Mouse (Mus musculus) embryonic facial prominence, embryonic 14.5 days (tissue): ENCODE results near the gene Cacnb1. TPM values are rescaled to one million over a fixed set of nuclear protein-coding genes. Genes with fewer than 3 reads are reported as not detected.

Source experiments
- ATAC-seq: fragments of 200-750 bp; cut with Nextera tagmentation; 2 replicates; pipeline ENCODE4 v1.8.0; 2017; ENCODE audit warnings: low read depth, moderate number of reproducible peaks, moderate TSS enrichment
- DNase-seq: peaks from one replicate; pipeline ENCODE4 v3.0.0-alpha.2; 2015; ENCODE audit warnings: low spot score
- H3K27ac ChIP-seq: fragments of 300-500 bp; sonication (generic); replicated peaks from 2 replicates; pipeline ENCODE4 v1.5.1; 2014; ENCODE audit warnings: low read depth, mild to moderate bottlenecking, low read length, moderate library complexity
- H3K27me3 ChIP-seq: fragments of 300-500 bp; sonication (generic); replicated peaks from 2 replicates; pipeline ENCODE4 v1.6.1; 2014; ENCODE audit warnings: low read length; ENCODE audit not compliant: control insufficient read depth, insufficient read depth
- H3K36me3 ChIP-seq: fragments of 300-500 bp; sonication (generic); 2 replicates; pipeline ENCODE4 v1.6.1; 2014; ENCODE audit warnings: low read length, mixed read lengths; ENCODE audit not compliant: control insufficient read depth, insufficient read depth
- H3K4me1 ChIP-seq: fragments of 300-500 bp; sonication (generic); 2 replicates; pipeline ENCODE4 v1.6.1; 2014; ENCODE audit warnings: antibody characterized with exemption, low read length; ENCODE audit not compliant: control insufficient read depth, insufficient read depth
- H3K4me2 ChIP-seq: fragments of 300-500 bp; sonication (generic); 2 replicates; pipeline ENCODE4 v1.6.1; 2014; ENCODE audit warnings: low read depth, mild to moderate bottlenecking, low read length, moderate library complexity, mixed read lengths
- H3K4me3 ChIP-seq: fragments of 300-500 bp; sonication (generic); 2 replicates; pipeline ENCODE4 v1.5.1; 2014; ENCODE audit warnings: low read depth, mild to moderate bottlenecking, low read length
- H3K9ac ChIP-seq: fragments of 300-500 bp; sonication (generic); 2 replicates; pipeline ENCODE4 v1.6.1; 2014; ENCODE audit warnings: low read depth, mild to moderate bottlenecking, low read length, moderate library complexity, mixed read lengths
- H3K9me3 ChIP-seq: fragments of 300-500 bp; sonication (generic); 2 replicates; pipeline ENCODE4 v1.6.1; 2016; ENCODE audit warnings: low read length; ENCODE audit not compliant: control insufficient read depth
- WGBS: fragments of 180-500 bp; shearing (Covaris S2); extraction: QIAGEN DNeasy Blood & Tissue Kit; methylation state at CpG from one replicate; pipeline ENCODE4 v1.1.7; 2014; 5-methylcytosine and 5-hydroxymethylcytosine counted together
- polyA plus RNA-seq: library from polyadenylated mRNA; unstranded; fragments of >200 nt; fragmentation: Nextera tagmentation; extraction: Ambion mirVana; gene quantifications from 2 replicates; pipeline ENCODE4 v1.2.1, GENCODE M21; 2014

Cacnb1 gene
- polyA plus RNA-seq, 1 experiment from 2014 or later: 30.4 TPM

DNA sequence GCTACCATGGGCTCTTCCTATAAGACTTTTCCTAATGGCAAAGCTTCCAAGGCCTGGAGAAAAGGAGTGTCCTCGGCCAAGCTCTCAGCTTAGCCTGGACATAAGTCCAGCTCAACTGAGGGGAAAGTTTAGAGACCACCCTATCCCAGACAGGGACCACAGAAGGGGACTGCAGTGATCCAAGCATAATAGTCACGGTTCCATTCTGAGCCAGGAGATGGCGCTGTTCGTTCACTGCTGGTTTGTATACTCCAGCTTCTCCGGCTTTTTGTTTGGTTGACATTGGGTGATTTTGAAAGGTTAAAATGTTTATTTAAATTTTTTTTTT, 8.6 kb upstream of the Cacnb1 start:
- no peak overlapping the region for H3K4me2 ChIP-seq
- no peak overlapping the region for H3K4me3 ChIP-seq
- no peak overlapping the region for H3K9ac ChIP-seq
- DNase-seq (peak; percentile 79), ATAC-seq (peak; percentile 39; the same call in 1 of the 2 replicates)
- WGBS: 3% methylated on average over 5 of the region's 5 CpGs
- H3K9me3 ChIP-seq: no peaks in the 10 kb centered on the region
- H3K4me1 ChIP-seq: peaks cover 15% of the 10 kb centered on the region
- H3K27ac ChIP-seq: no peak overlapping the region
- peaks cover 37% of the 10 kb centered on the region for H3K36me3 ChIP-seq
- H3K27me3 ChIP-seq: peaks cover 9% of the 10 kb centered on the region

DNA sequence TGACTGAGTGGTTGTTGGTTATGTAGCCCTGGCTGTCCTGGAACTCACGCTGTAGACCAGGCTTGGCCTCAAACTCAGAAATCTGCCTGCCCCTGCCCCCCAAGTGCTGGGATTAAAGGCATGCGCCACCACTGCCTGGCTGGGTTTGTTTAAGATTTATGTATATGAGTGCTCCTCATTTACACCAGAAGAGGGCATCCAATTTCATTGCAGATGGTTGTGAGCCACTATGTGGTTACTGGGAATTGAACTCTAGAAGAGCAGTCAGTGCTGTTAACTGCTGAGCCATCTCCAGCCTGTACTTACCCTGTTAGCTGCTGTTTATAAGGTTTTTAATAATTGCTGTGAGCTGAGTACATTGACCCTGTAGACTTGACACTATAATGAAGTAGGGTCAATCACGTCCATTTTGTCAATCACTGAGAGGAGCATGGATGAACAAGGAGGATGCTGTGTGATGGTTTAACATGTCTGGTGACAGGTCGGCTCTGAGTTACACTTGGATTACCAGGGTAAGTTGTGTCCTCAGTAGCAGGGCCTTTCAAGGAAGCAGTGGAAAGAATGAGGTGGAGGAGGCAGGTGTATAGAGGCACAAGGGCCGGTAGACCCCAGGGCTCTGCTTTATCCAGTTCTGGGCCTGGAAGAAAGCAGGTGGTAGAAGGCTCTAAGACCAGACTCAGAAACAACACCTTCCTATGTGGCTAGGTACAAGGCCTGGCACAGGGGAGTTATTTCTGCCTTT, 8.0 kb upstream of the Cacnb1 start:
- Histone ChIP-seq H3K9ac (no peak overlapping the region), H3K36me3 (peaks cover 37% of the 10 kb centered on the region), H3K27ac (no peak overlapping the region), H3K4me1 (peaks cover 13% of the 10 kb centered on the region), H3K27me3 (0 out of 2 replicates have a peak, but pooled peaks cover 4% of the 10 kb centered on the region), H3K4me2 (no peak overlapping the region), H3K9me3 (no peaks in the 10 kb centered on the region), H3K4me3 (no peak overlapping the region)
- 48% methylated on average over 5 of the region's 5 CpGs for WGBS
- DNase-seq (no peak), ATAC-seq (no peak)

DNA sequence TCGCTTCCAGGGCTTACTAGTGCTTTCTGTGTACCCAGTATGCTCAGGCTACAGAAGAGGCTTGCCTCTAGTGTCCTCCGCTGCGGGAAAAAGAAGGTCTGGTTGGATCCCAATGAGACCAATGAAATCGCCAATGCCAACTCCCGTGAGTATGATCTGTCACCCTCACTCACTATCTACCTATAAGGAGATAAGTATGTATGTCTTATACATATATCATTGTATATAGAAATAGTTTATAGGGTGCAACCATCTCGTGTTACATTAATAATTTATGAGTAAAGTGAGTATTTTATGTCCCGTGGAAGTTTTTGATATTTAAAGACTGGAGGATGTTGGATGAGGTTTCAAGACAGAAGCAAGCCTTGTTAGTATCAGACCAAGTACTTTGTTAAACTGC, 5.0 kb upstream of the Cacnb1 start:
- Histone ChIP-seq H3K9me3 (no peaks in the 10 kb centered on the region), H3K4me3 (peak overlapping the region; percentile 81), H3K27me3 (no peaks in the 10 kb centered on the region), H3K27ac (peak overlapping the region; percentile 92; the same call in 1 of the 2 replicates), H3K9ac (peak overlapping the region; percentile 99), H3K36me3 (peaks cover 37% of the 10 kb centered on the region), H3K4me1 (peaks cover 12% of the 10 kb centered on the region; the same call in 1 of the 2 replicates), H3K4me2 (peak overlapping the region; percentile 96)
- 20% methylated on average over 7 of the region's 7 CpGs for WGBS
- DNase-seq (no peak), ATAC-seq (no peak)

DNA sequence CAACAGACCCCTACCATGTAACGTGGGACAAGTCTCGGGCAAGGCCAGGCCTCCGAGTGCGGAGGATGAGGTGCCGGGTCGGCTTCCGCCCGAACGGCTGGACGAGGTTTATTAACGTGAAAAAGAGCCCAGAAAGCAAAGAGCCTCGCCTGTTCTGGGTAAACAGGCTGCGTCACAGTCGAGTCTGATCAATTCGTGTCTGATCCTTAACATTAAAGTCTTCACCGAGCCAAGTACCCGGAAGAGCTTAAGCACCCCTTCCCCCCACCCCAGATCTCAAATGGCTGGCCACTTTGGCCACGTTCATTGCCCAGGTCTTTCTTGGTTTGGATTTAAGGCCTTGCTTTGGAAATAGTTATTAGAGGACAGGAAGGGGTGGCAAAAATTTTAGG, 4.5 kb upstream of the Cacnb1 start:
- no peaks in the 10 kb centered on the region for H3K9me3 ChIP-seq
- peak overlapping the region; percentile 81 for H3K4me3 ChIP-seq
- ATAC-seq (no peak), DNase-seq (no peak)
- peak overlapping the region; percentile 92 for H3K27ac ChIP-seq
- H3K36me3 ChIP-seq: peaks cover 37% of the 10 kb centered on the region
- H3K27me3 ChIP-seq: no peaks in the 10 kb centered on the region
- H3K4me1 ChIP-seq: peaks cover 12% of the 10 kb centered on the region; the same call in 1 of the 2 replicates
- H3K4me2 ChIP-seq: peak overlapping the region; percentile 96
- WGBS: under 1% methylated on average over 18 of the region's 18 CpGs
- H3K9ac ChIP-seq: peak overlapping the region; percentile 99

DNA sequence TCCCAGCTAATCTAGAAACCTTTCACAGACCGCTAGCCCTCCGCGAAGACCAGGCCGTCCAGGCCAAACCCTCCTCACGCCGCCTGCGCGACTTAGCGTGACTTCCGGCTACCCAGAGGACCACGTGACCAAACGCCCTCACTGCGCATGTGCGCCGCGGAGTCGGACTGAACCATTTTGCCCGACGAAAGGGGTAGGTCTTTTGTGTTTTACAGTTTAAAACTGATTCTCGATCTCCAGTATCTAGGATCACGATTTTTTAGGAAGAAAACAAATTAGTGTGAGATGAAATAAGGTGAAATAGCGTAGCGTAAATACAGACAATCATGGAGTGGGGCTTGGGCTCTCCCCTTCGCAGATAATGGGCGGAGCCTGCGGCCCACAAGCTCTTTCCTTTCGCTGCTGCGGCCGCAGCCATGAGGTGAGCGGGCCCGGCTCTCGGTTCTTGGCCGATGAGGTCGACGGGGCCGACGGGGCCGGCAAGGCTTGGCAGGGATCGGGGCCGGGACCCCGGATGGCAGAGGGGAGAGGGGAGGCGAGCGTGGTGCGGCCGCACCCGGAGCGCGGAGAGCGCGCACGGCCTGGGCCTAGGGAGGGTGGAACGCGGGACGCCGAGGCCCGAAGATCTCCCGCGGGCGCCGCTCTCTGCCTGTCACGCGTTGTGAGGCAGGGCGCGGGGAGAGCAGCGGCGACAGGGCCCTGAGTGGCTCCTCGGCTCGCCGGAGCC, 3.9 kb upstream of the Cacnb1 start, which contains the start of gene Rpl19:
Rpl19 (plus strand) TSS at position 141 of the 727 bp plus-strand sequence.
- Histone ChIP-seq H3K4me1 (peaks cover 12% of the 10 kb centered on the region), H3K9ac (peak within 1 kb of the TSS; percentile 99), H3K4me2 (peak within 1 kb of the TSS; percentile 96), H3K27ac (peak within 1 kb of the TSS; percentile 92), H3K36me3 (peaks cover 37% of the 10 kb centered on the region), H3K27me3 (no peaks in the 10 kb centered on the region), H3K9me3 (no peaks in the 10 kb centered on the region), H3K4me3 (peak within 1 kb of the TSS; percentile 81)
- peak; percentile 94 for DNase-seq
- peak; percentile 76 for ATAC-seq
- WGBS: 0% methylated on average over 32 of the region's 69 CpGs

DNA sequence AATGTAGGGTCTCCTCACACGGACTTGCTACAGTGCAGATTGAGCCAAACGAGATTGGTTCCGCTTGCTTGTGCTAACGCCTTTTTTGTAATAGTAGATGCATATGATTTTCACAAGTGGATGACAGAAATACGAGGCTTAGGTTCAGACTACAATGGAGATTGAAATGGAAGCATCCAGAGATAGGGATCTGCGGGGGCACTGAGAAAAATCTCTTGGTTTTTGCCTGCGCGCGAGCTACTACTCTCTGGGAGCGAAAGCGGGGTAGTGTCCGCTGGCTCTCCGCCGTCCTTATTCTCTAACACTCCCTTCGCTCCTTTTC, 3.4 kb upstream of the Cacnb1 start:
- peak overlapping the region; percentile 92 for H3K27ac ChIP-seq
- peaks cover 15% of the 10 kb centered on the region for H3K4me1 ChIP-seq
- H3K4me3 ChIP-seq: peak overlapping the region; percentile 81
- peaks cover 37% of the 10 kb centered on the region for H3K36me3 ChIP-seq
- peak overlapping the region; percentile 99 for H3K9ac ChIP-seq
- H3K27me3 ChIP-seq: no peaks in the 10 kb centered on the region
- peak overlapping the region; percentile 96 for H3K4me2 ChIP-seq
- 6% methylated on average over 15 of the region's 15 CpGs for WGBS
- ATAC-seq: no peak
- no peak for DNase-seq
- H3K9me3 ChIP-seq: no peaks in the 10 kb centered on the region

DNA sequence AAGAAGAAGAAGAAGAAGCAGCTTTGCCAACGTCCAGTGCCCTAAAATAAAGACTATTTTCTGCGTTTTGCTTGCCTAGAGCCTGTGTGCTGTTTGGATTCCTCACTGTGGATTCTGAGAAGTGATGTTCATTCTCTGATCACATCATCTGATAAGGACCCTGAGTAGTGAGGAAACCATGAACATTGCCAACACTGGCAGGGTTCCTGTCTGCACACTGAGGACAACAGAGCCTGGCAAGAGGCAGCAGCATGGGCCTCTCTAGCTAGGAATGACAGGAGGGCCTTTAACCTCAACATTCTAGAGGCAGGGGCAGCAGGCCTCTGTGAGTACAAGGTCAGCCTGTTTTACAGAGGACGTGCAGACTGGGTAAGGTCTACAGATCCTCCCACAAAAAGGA, 1.7 kb upstream of the Cacnb1 start:
- H3K4me3 ChIP-seq: no peak overlapping the region
- H3K36me3 ChIP-seq: peaks cover 20% of the 10 kb centered on the region
- no peak for DNase-seq
- H3K27me3 ChIP-seq: no peaks in the 10 kb centered on the region
- WGBS: 85% methylated on average over 3 of the region's 3 CpGs
- no peak overlapping the region for H3K4me2 ChIP-seq
- H3K9ac ChIP-seq: no peak overlapping the region
- H3K4me1 ChIP-seq: peaks cover 32% of the 10 kb centered on the region
- H3K27ac ChIP-seq: no peak overlapping the region
- no peak for ATAC-seq
- no peaks in the 10 kb centered on the region for H3K9me3 ChIP-seq

DNA sequence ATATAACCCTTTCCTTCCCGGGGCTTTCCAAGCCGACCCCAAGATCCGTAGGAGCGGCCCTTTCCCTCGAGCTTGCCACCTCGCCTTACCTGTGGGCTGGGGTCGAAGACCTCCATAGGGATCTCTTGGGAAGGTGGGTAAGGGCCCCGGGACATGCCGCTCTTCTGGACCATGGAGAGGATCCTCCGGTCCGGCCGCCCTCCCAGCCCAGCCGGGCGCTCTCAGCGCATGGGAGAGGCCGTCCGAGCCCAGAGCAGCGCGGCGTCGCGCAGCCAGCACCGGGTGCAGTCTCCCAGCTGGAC, 630 bp downstream of the Cacnb1 start:
- Histone ChIP-seq H3K9ac (peak overlapping the region; percentile 81), H3K4me1 (peaks cover 34% of the 10 kb centered on the region), H3K9me3 (no peaks in the 10 kb centered on the region), H3K36me3 (peaks cover 11% of the 10 kb centered on the region), H3K27me3 (no peaks in the 10 kb centered on the region), H3K27ac (peak overlapping the region; percentile 87), H3K4me2 (peak overlapping the region; percentile 88), H3K4me3 (peak overlapping the region; percentile 72)
- DNase-seq (no peak), ATAC-seq (no peak; the same call in 1 of the 2 replicates)
- WGBS: 1% methylated on average over 14 of the region's 23 CpGs
